Mouse (Mus musculus) CH12.LX (cell line): ENCODE results near the gene Taf5. TPM values are rescaled to one million over a fixed set of nuclear protein-coding genes. Genes with fewer than 3 reads are reported as not detected.

Experiments used
- DNase-seq: peaks from one replicate; pipeline ENCODE4 v3.0.0-alpha.2; 2013; ENCODE audit errors: extremely low read depth
- H3K27ac ChIP-seq: 2 replicates; pipeline ENCODE4 v1.5.1; 2012; ENCODE audit warnings: low read depth, mild to moderate bottlenecking, control low read depth, moderate library complexity; ENCODE audit not compliant: insufficient read depth
- H3K27me3 ChIP-seq: replicated peaks from 2 replicates; pipeline ENCODE3; 2012; ENCODE audit warnings: inconsistent platforms
- H3K36me3 ChIP-seq, 2 experiments: replicated peaks in 1 of 2; 2 replicates each; pipeline versions ENCODE3 to v1.6.1; 2012; ENCODE audit warnings: inconsistent platforms in 1 of 2, low read length in 1 of 2, mild to moderate bottlenecking in 1 of 2, mixed read lengths in 1 of 2, moderate library complexity in 1 of 2; ENCODE audit not compliant: control insufficient read depth in 1 of 2, insufficient read depth in 1 of 2
- H3K4me1 ChIP-seq, 2 experiments: 2 replicates each; pipeline ENCODE4 v1.6.1; 2012; ENCODE audit warnings: inconsistent platforms in 1 of 2, moderate library complexity in 1 of 2; ENCODE audit not compliant: insufficient read depth in 2 of 2, control insufficient read depth in 1 of 2
- H3K4me2 ChIP-seq: 2 replicates; pipeline ENCODE4 v1.6.1; 2012; ENCODE audit warnings: low read depth, mild to moderate bottlenecking, control low read depth; ENCODE audit not compliant: poor library complexity, insufficient read depth, severe bottlenecking
- H3K4me3 ChIP-seq, 3 experiments: fragments of 150-350 bp in 1 of 3; sonication (generic) in 1 of 3; replicated peaks in 1 of 3; 2 replicates each; pipeline versions ENCODE3 to v1.5.1; 2011 to 2012; ENCODE audit warnings: low read depth in 2 of 3, low read length in 2 of 3, mild to moderate bottlenecking in 2 of 3, moderate library complexity in 2 of 3, control low read depth in 1 of 3, improper control_type of control experiment in 1 of 3, inconsistent platforms in 1 of 3, mixed read lengths in 1 of 3; ENCODE audit not compliant: poor library complexity in 1 of 3
- H3K79me2 ChIP-seq: replicated peaks from 2 replicates; pipeline ENCODE4 v1.6.1; 2012; ENCODE audit warnings: mild to moderate bottlenecking, moderate library complexity; ENCODE audit not compliant: control insufficient read depth, poor library complexity, insufficient read depth, severe bottlenecking; ENCODE audit errors: extremely low read depth
- H3K9ac ChIP-seq: 2 replicates; pipeline ENCODE4 v1.6.1; 2012; ENCODE audit warnings: low read depth, mild to moderate bottlenecking, control low read depth, moderate library complexity; ENCODE audit not compliant: insufficient read depth
- H3K9me3 ChIP-seq: replicated peaks from 2 replicates; pipeline ENCODE3; 2012; ENCODE audit warnings: low read length, inconsistent platforms, mixed read lengths
- BHLHE40 ChIP-seq: IDR thresholded peaks from 2 replicates; pipeline ENCODE4 v1.6.1; 2011; ENCODE audit warnings: mild to moderate bottlenecking, low read depth, low read length, improper control_type of control experiment
- CHD1 ChIP-seq: IDR thresholded peaks from 2 replicates; pipeline ENCODE4 v1.6.1; 2012; ENCODE audit warnings: low read depth, low read length, improper control_type of control experiment, inconsistent platforms
- E2F4 ChIP-seq: IDR thresholded peaks from 2 replicates; pipeline ENCODE4 v1.6.1; 2011; ENCODE audit warnings: low read depth, low read length, improper control_type of control experiment; ENCODE audit not compliant: insufficient replicate concordance
- ELF1 ChIP-seq: IDR thresholded peaks from 2 replicates; pipeline ENCODE4 v1.6.1; 2014; ENCODE audit warnings: low read depth, mild to moderate bottlenecking, inconsistent platforms, low read length, improper control_type of control experiment
- ETS1 ChIP-seq: conservative IDR thresholded peaks from 2 replicates; pipeline ENCODE4 v1.6.1; 2012; ENCODE audit warnings: low read depth, mild to moderate bottlenecking, inconsistent platforms, low read length, improper control_type of control experiment, moderate library complexity
- HCFC1 ChIP-seq: IDR thresholded peaks from 2 replicates; pipeline ENCODE4 v1.6.1; 2012; ENCODE audit warnings: low read depth, mild to moderate bottlenecking, inconsistent platforms, low read length, improper control_type of control experiment
- MAFK ChIP-seq: IDR thresholded peaks from 2 replicates; pipeline ENCODE4 v1.6.1; 2011; ENCODE audit warnings: low read length, improper control_type of control experiment; ENCODE audit not compliant: insufficient replicate concordance
- MEF2A ChIP-seq: IDR thresholded peaks from 2 replicates; pipeline ENCODE4 v1.6.1; 2014; ENCODE audit warnings: low read depth, mild to moderate bottlenecking, inconsistent platforms, low read length, improper control_type of control experiment, borderline replicate concordance
- MYC ChIP-seq: IDR thresholded peaks from 2 replicates; pipeline ENCODE4 v1.6.1; 2011; ENCODE audit warnings: low read depth, mild to moderate bottlenecking, improper control_type of control experiment, low read length
- NELFE ChIP-seq: IDR thresholded peaks from 2 replicates; pipeline ENCODE4 v1.6.1; 2011; ENCODE audit warnings: low read depth, low read length, improper control_type of control experiment
- NRF1 ChIP-seq: IDR thresholded peaks from 2 replicates; pipeline ENCODE4 v1.6.1; 2014; ENCODE audit warnings: low read depth, mild to moderate bottlenecking, inconsistent platforms, low read length, improper control_type of control experiment, moderate library complexity
- PAX5 ChIP-seq: IDR thresholded peaks from 2 replicates; pipeline ENCODE4 v1.6.1; 2012; ENCODE audit warnings: low read length, inconsistent platforms, mixed read lengths
- POLR2A ChIP-seq: IDR thresholded peaks from 2 replicates; pipeline ENCODE4 v1.6.1; 2011; ENCODE audit warnings: low read depth, mild to moderate bottlenecking, improper control_type of control experiment, low read length
- RCOR1 ChIP-seq: conservative IDR thresholded peaks from 2 replicates; pipeline ENCODE4 v1.6.1; 2012; ENCODE audit warnings: low read depth, mild to moderate bottlenecking, inconsistent platforms, low read length, improper control_type of control experiment
- SMC3 ChIP-seq: IDR thresholded peaks from 2 replicates; pipeline ENCODE4 v1.6.1; 2011; ENCODE audit warnings: low read depth, low read length, improper control_type of control experiment
- TCF12 ChIP-seq: IDR thresholded peaks from 2 replicates; pipeline ENCODE4 v1.6.1; 2014; ENCODE audit warnings: low read depth, mild to moderate bottlenecking, inconsistent platforms, low read length, improper control_type of control experiment
- UBTF ChIP-seq: IDR thresholded peaks from 2 replicates; pipeline ENCODE4 v1.6.1; 2012; ENCODE audit warnings: low read depth, mild to moderate bottlenecking, inconsistent platforms, low read length, improper control_type of control experiment, moderate library complexity
- USF2 ChIP-seq: conservative IDR thresholded peaks from 2 replicates; pipeline ENCODE4 v1.6.1; 2011; ENCODE audit warnings: low read depth, low read length, improper control_type of control experiment
- ZC3H11A ChIP-seq: IDR thresholded peaks from 2 replicates; pipeline ENCODE4 v1.6.1; 2012; ENCODE audit warnings: low read depth, mild to moderate bottlenecking, inconsistent platforms, low read length, improper control_type of control experiment
- ZMIZ1 ChIP-seq: IDR thresholded peaks from 2 replicates; pipeline ENCODE4 v1.6.1; 2012; ENCODE audit warnings: low read depth, mild to moderate bottlenecking, inconsistent platforms, low read length, improper control_type of control experiment
- ZNF384 ChIP-seq: IDR thresholded peaks from 2 replicates; pipeline ENCODE4 v1.6.1; 2012; ENCODE audit warnings: low read depth, low read length, improper control_type of control experiment, inconsistent platforms
- dilution Hi-C: fragments of 300-500 bp; cut with MboI; formaldehyde crosslinking; loops from 2 replicates; pipeline ENCODE4 v1.14.3; 2020; ENCODE audit warnings: low sequenced_read_pairs; ENCODE audit not compliant: extremely low pct_unique_long_range_greater_than_20kb, extremely low pct_ligation_motif_present
- in situ Hi-C: fragments of 300-500 bp; cut with MboI; formaldehyde crosslinking; loops from 3 replicates; pipeline ENCODE4 v1.14.3; 2019; ENCODE audit warnings: low sequenced_read_pairs, low pct_ligation_motif_present, low pct_unique_long_range_greater_than_20kb, mixed read lengths
- polyA plus RNA-seq: library from polyadenylated mRNA; unstranded; fragments of >175 nt; gene quantifications from 2 replicates; pipeline ENCODE4 v1.2.1, GENCODE M21; 2012; ENCODE audit warnings: low read depth; ENCODE audit not compliant: insufficient read length
- total RNA-seq, 2 experiments: library from RNA; depleted of rRNA; stranded (reverse); fragments of 300-350 nt in 1 of 2; fragments of >200 nt in 1 of 2; gene quantifications; 2 replicates each; pipeline ENCODE4 v1.2.3; 2012 to 2014

Taf5 gene
- total and polyA plus RNA-seq, 3 experiments = 10.0 to 13.7 (median 10.5) TPM

GRCm38 (mm10) chr19:47034916-47035315 is 32.6 kb upstream of the Taf5 start (continued):
- TF ChIP-seq HCFC1 = no peak
- TF ChIP-seq MEF2A = no peak
- TF ChIP-seq CHD1 = no peak
- TF ChIP-seq ETS1 = peak; percentile 32; the same call in 1 of the 2 replicates
- TF ChIP-seq NELFE = no peak
- TF ChIP-seq USF2 = no peak; the same call in 1 of the 2 replicates
- no peak for TF ChIP-seq ZMIZ1
- no peak for TF ChIP-seq PAX5

DNA sequence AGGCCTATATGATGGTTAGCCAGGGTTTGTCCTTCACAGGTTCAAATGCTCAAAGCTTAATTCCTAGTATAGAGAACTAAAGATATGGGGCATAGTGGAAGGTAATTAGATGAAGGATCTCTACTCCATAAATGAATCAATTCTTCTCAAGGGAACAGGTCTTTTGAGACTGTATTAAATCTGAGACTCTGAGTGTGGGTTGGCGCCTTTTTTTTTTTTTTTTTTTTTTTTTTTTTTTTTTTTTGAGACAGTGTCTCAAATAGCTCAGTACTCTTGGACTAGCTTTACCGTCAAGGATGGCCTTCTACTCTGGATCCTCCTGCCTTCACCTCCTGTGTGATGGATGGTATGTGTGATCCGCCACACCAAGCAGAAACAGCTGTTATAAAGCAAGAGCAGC is 30.9 kb upstream of the Taf5 start:
- Histone ChIP-seq H3K79me2 (no peaks in the 10 kb centered on the region), H3K4me2 (no peak overlapping the region), H3K9me3 (no peaks in the 10 kb centered on the region), H3K9ac (no peak overlapping the region), H3K4me1 (peaks cover 6 to 22% of the 10 kb centered on the region in 2 experiments), H3K4me3 (no peak overlapping the region), H3K36me3 (peaks cover 41 to 84% of the 10 kb centered on the region in 2 experiments), H3K27me3 (no peaks in the 10 kb centered on the region), H3K27ac (no peak overlapping the region)
- dilution Hi-C loops (no loop called here), in situ Hi-C loops (no loop called here)
- peak; percentile 83 for TF ChIP-seq ZNF384
- no peak for TF ChIP-seq TCF12
- no peak for DNase-seq

- Histone ChIP-seq H3K9ac (no peak overlapping the region), H3K27ac (no peak overlapping the region), H3K4me2 (no peak overlapping the region), H3K27me3 (no peaks in the 10 kb centered on the region), H3K9me3 (no peaks in the 10 kb centered on the region), H3K4me3 (no peak overlapping the region), H3K4me1 (peaks cover 0 to 9% of the 10 kb centered on the region in 2 experiments; a peak in 2 of 4 replicates), H3K79me2 (no peaks in the 10 kb centered on the region), H3K36me3 (peaks cover 27 to 78% of the 10 kb centered on the region in 2 experiments)
- no peak for TF ChIP-seq ZMIZ1
- TF ChIP-seq BHLHE40 = no peak
- TF ChIP-seq E2F4 = no peak
- TF ChIP-seq MYC = no peak
- TF ChIP-seq TCF12 = no peak
- no peak for TF ChIP-seq ELF1
- no peak for TF ChIP-seq ZC3H11A
- no peak for TF ChIP-seq PAX5
- no peak for TF ChIP-seq UBTF
- TF ChIP-seq RCOR1 = no peak
- no peak for TF ChIP-seq HCFC1
- TF ChIP-seq MAFK = no peak
- no peak for TF ChIP-seq NRF1
- TF ChIP-seq POLR2A = no peak
- TF ChIP-seq SMC3 = no peak
- dilution Hi-C loops = no loop called here
- in situ Hi-C loops = no loop called here
- DNase-seq = no peak
These were observed 26.6 kb upstream of the Taf5 start for GRCm38 (mm10) chr19:47040720-47041473.
